Mouse (Mus musculus) T-helper 2 cell (primary cell): ENCODE data around the gene Zic4.

Experiments
- in situ Hi-C: fragments of 300-600 bp; cut with MboI, MseI; formaldehyde crosslinking; loops from one replicate; pipeline ENCODE4 v1.15.1; 2025; ENCODE audit warnings: high pct_unique_total_duplicates

Gene Zic4

DNA sequence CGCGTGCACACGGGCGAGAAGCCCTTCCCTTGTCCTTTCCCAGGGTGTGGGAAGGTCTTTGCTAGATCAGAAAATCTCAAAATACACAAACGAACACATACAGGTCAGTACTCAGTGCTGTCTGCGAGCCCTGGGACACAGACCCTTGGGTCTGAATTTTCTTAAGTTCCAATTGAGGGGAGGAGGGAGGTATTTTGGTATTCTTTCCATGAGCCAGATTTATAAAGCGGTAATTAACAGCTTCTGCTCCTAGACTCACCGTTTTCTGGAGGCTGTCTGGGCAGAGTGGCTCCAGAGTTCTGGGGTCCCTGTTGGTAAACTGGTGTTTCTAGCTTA lies 17.1 kb downstream of the Zic4 start:
- in situ Hi-C loops: no loop called here

DNA sequence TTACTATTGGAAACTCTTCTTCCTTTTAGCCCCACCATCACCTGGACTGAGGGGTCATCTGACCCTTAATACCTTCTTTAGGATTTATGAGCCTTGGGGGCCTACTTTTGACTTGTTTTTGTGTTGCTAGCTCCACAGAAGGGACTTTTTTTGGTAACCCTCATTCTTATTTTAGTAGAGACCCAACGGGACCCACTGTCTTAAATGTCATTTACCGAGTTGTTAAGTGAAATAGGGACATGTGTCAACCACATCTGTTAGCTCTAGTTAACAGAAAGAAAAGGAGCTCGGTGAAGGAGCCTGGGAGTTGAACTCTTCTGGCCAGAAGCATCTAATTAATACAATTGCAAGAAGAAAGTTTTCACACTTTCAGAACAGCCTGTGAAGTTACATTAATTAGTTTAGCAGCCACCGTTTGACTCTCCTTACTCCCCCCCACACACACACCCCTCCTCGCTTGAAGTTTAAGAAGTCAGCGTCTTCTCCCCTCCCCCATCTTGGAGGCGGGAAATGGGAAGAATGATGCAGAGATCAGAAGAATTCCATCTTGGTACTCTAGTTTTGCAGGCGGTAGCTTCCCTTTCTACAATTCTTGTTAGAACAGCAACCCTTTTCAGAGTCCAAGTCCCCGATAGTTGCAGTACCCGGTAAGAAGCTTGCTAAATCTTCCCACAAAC lies 17.7 kb downstream of the Zic4 start:
- in situ Hi-C loops: no loop called here

DNA sequence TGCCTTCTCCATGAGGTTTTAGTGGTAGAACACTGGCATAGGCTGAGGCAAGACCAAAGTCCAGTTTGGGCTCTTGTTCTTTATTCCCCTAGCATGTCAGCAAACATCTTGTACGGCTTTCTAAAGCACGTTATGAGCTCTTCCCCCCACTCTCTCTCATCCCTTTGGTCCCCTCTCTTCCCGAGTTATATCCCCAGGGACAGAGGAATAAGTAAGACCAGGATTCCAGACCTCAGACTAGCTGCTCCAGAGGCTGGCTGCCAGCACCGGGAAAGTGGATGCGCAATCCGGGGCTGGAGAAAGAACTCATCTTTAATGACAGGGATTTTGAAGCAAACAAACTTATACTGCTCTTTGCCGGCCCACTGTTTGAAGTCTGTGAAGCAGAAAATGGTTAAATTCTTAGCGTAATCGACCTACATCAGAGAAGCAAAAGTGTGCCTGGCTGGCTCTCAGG lies 18.3 kb downstream of the Zic4 start:
- in situ Hi-C loops: no loop called here

DNA sequence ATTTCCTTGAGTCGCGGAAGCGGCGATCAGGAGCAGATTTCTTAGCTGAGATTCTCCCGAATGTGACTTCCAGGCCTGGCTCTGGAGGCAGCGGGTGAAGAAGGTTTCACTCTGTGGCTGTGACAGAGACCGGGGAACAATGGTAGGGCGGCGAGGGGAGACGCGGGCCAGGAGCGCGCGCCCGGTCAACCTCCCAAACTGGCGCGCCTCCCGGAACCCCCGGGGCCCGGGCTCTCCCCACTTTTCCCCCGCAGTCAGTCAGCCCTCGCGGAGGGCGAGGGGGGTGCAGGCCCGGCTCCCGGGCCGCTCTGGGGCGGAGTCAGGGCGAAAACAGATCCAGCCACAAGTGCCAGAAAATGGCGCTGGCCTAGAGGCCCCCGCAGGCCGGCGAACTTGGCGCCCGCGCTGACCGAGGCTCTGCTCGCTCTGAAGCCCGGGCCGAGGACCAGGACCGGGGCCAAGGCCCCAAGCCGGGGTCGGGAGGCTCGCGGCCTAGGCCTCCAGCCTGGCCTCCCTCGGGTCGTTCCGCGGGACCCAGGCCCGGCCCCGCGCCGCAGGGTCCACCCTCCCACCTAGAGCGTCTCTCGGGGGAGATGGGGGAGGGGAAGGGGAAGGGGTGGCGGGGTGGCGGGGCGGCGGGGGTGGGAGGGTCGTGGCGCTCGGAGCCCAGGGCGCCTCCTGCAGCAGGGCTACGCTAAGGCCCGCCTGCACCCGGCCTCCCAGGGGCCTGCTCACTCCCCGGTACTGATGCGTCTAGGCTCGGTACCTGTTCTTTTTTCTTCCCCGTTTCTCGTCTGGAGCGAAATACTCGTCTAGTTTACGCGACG lies 19.3 kb downstream of the Zic4 start:
- in situ Hi-C loops: no loop called here

DNA sequence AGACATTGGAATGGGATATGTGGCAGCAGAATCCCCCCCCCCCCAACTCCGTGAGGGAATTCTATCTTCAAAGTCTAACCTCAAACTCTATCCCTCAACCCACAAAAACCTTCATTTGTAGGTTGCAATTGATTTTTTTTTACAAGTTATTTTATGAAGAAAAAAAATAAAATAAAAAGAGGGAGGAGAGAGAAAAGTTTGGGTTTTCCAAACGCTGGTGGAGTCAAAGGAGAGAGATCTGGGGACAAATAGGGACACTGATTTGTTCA lies 19.8 kb downstream of the Zic4 start:
- in situ Hi-C loops: no loop called here

DNA sequence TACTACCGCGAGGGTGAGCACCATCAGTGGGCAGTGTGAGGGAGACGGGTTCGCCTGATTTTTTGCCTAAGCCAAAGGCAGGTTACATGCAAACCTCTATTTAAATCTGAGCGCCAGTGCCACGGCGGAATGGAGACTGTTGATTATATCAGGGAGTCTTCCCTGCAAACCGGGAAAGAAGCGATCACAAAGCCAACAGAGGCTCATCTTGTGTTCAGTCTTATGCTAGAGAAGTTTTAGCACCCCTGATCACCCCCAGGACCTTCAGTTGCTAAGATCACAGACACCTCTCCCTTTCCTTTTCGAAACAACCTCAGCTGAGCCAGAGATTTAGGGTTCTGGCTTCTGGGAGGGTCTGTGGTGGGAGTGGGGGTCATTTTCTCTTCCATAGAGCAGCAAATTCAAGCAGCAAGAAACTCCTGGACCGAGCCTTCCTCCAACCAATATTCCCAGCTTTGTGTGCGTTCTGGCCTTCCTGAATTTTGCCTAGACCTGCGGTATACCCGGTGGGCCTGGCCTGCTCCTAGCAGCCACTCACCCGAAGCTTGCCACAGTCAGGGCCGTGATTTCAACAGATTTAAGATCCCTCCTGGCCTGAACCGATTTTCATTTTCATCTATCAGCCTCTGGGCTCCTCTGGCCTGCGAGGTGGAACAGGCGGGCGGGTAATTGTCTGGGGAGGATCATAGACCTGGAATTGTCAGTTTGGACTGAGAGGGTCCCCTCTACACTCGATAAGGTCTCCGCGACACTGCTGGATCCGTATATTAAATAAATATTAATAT lies 20.4 kb downstream of the Zic4 start:
- in situ Hi-C loops: no loop called here

DNA sequence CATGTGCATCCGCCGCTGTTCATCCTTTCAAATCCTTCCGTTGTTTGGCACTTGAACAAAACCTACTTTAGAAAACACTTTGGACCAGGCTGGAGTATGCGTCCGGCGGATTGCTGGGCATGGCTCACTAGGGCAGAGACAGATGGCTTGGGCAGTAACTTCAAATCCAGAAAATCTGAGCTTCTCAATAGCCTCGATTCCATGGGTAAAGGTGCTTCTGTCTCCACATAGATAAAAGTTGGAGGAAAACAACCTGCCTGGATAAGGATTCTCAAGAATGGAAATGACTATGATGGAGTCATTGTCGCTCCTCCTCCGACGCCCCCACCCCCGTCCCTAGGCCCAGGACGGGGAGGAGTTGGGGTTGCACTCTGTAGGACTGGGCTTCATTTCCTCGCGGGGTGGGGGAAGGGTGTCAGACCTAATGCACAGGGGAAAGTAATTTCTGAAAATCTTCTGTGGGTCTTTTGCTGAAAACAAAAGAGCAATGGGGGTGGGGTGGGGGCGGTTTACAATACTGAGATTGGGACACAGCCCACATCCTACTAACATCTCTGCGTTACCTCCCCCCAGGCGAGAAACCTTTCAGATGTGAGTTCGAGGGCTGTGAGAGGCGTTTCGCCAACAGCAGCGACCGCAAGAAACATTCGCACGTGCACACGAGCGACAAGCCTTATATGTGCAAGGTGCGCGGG lies 21.4 kb downstream of the Zic4 start:
- in situ Hi-C loops: no loop called here

DNA sequence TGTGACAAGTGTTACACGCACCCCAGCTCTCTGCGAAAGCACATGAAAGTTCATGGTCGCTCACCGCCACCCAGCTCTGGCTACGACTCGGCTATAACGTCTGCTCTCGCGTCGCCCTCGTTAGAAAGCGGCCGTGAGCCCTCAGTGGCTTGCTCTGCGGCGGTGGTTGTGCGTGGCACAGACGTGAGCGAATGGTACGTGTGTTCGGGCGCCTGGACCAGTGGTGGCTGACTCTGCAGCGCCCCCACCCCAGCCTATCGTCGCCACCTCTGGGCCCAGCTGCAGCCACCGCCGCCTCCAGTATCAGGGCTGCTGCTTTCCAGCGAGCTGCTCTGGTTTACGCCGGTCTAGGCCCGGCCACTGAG lies 21.9 kb downstream of the Zic4 start:
- in situ Hi-C loops: no loop called here

DNA sequence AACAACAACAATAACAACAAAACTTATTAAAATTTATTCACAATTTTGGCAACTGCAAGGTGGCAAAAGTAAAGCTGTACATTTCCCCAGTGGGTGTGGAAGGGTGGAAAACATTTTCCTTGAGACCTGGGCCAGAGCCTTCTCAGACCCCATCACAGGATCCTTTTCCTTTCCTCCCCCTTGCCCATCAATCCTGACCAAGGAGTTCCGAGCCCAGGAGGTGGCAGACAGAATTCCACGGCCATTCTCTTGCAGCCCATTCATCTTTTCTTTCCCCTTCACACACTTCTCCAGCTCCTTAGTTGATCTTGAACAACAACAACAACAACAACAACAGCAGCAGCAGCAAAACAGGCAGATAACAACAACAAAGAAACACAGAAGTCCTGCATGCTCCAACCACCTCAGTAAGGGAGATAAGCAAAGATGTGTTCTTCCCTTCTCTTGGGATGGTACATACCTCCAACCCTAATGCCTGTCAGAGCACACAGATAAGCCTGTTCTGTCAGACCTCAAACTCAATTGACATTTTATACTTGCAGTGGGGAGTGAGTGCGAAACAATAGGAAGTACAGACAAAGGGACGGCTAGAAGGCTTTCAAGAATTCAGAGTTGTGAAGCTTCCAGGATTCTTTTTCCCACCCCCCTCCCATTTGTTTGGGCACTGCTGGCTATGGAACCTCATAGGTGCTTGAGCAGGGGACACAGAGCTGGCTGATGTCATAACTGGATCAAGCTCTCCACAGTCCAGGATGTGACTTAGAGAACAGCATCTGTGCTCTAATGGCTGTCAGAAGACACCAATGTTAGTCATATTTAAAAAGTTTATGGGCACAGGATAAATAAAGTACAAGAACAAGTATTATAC lies 22.7 kb downstream of the Zic4 start:
- in situ Hi-C loops: no loop called here

DNA sequence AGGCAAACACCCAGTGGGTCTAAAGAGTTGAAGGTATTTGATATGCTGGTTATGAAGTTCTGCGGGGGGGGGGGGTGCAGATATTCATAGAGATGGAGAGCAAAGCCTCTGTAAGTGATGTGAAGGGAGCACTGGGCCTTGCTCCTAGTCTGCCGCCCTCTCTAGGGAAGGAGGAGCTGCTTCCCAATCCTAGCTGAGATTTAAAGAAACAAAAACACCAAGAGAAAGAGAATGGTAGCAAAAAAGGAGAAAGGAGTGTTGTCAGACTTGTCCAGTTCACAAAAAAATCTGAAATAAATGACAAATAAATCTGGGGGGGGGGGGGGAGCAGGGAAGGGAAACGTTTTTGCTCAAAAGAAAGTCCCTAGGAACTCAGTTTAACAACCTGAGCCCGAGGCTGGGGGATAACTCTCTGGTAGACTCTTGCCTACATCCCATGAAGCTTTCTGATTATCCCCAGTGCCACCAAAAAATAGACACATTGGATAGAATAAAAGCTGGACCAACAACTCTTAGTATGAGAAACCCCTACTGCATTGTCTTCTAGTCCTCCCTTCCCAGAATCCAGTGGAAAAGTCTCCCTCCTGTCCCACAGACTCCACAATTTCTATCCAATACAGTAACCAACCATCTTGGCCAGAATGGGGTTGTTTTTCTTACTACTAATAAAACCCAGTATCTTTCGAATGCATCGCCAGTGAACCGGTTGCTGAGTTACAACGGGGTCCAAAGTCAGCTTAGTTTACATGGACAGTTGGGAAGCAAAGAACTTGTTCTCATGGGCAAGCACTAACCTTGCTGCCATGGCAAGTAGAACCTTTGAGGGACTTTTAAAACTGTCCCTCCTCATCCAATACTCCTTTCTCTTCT lies 23.6 kb downstream of the Zic4 start:
- in situ Hi-C loops: no loop called here

DNA sequence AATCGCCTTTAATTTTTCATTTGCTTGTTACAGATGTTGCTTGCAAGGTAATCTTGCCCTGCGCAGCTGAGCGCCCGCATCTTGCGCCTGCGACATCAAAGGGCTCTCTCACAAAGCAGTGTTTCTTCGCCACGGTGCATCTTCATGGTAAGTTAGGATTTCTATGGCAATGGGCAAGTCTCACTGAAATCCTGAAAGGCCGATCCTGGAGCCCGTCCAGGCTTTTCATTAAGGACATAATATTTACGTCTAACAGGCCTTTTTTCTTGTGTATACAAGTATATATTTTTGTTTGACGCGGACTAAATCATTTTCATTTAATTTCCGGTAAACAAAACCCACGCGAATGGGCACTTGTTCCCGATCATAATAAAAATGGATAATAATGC lies 24.3 kb downstream of the Zic4 start:
- in situ Hi-C loops: no loop called here

DNA sequence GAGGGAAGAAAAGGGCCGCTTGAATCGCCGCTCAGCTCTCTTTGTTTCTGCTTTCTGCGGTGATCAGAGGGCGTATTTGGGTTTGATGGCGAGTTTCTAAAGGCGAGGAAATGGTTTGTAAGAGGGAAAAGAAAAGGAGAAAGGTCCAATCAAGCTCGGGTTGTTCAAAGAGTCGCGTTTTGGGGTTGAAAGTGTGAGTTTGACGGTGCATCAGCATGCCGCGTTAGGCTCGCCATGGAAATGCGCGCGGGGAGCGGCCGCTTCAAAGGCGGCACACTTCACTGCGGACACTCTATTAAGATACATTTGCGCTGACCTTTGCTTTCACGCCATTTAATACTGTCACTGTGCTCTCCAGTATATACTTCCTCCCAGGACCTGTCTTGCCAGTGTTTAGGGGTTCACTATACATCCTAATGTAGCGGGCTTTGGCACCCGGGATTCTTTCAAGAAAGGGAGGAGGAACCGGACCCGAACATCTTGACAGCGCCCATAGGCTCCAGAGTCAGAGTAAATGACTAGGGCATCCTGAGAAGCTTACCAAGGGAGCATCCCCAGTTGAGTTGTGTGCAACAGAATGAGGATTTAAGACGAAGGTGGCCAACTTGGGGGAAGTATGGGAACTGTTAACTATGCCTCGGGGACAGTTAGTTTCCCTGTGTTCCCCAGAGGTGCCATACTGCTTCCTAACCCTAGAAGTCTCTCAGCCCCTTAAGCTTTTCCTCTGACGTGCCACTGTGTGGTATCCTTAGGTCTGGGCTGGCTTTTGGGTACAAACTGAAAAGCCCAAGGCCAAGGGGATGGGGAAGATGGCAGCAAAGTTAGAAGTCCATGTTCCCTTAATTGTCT lies 24.9 kb downstream of the Zic4 start:
- in situ Hi-C loops: no loop called here

DNA sequence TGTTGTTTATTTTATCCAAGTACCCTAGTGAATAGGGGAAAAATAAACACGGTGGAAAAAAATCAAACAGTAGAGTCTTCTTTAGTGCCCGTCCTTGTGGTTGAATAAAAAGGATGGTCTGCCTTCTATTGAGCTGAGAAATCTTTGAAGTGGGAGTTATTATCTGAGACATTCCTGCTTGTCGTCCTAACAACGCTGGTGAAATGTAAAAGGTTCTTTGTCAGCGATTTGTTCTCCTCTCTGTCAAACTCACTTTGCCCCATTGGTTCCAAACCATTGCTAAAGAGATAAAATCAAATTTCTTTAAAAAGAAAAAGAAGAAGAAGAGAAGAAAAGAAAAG lies 25.5 kb downstream of the Zic4 start:
- in situ Hi-C loops: no loop called here

DNA sequence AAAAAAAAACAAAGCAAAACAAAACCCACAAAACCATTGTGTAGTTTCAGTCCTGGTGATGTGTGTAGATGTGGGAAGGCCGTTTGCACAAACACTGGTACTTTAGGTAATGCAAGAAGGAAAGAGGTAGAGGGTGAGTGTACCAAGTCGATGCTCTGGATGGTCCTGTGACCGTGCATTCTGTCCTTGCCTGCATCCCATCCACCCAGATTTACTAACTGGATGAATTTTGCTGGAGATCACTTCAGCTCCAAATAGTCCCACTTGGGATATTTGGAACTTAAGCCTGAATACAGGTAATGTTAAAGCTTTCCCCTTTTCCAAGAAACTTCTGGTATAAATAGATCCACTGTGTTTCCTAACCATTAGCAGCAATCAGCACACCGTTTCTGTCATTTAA lies 26.0 kb downstream of the Zic4 start:
- in situ Hi-C loops: no loop called here

DNA sequence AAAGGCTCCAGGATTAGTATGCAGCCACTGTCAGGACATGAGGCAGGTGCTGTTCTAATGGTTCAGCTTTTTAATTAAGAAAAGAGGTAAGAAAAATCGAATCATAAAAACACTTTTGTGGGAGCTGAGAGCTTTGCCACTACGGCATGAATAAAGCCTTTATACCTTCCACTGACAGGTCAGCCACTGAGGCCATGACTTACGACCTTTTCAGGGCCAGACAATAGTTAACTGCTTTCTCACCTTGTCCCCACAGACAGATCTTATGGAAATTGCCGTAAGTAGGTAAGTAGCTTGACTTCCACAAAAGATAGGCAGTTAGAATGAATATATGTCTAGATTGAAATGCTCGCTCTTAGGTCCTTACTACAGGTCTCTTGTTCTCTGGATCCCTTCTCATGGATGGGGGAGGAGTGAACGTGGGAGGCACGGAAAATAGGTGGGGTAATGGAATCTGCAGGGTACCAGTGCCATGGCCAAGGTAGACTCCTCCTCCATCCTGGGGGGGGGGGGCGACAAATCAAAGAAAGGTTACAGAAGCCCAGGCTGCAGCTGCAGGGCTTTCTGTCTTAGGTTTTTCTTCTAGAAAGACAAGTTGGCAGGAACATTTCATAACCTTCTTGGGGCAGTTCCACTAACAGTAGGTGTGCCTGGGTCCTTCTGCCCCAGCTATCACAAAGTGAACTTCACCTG lies 31.3 kb downstream of the Zic4 start:
- in situ Hi-C loops: no loop called here

DNA sequence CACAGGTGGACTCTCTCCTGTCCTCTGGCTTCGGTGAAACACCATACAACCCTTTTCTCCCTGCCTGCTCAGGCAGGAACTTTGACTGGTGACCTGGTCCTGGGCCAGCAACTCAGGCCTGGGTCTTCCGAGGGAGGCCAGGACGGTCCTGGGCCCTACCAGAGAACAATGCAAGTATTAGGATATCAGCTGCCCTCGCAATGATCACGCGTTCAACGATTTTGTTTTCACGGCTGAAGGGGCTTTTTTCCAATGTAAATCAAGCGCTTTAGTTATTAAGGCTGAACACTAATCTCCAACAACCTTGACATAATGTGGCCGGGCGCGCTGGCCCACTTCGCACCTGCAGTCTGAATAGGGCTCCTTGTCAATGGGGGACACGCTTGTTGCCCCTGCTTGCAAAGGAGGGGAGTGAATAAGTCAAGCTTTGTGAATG lies 32.0 kb downstream of the Zic4 start:
- in situ Hi-C loops: no loop called here

DNA sequence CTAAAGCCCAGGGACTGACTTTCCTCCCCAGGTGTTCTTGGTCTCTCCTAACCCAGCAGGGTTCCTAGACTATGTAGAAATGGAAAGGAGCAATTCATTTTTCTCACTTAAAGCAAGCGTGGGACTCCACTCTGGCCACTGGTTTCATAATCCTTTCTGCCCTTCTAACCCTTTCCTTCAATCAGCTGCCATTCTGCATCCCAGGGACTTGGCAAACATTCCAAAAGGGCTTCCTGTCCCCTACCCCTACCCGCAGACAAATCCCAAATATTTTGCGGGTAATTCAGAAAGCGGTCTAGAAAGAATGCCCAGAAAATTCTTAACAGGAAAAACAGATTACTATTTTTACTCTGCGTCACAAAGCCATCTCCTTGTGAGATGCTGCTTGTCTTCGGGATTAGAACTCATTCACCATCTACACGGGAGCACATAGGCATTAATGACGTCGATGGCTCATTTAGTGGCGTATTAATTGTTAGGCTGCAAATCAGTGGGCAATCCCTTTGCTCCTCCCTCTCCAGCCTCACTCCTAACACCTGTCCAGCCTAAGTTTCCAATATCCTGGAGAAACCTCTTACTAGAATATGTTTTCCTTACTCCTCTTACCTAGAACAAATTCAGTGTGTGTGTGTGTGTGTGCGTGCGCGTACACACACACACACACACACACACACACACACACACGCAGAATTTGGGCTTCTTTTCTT lies 33.0 kb downstream of the Zic4 start:
- in situ Hi-C loops: no loop called here

DNA sequence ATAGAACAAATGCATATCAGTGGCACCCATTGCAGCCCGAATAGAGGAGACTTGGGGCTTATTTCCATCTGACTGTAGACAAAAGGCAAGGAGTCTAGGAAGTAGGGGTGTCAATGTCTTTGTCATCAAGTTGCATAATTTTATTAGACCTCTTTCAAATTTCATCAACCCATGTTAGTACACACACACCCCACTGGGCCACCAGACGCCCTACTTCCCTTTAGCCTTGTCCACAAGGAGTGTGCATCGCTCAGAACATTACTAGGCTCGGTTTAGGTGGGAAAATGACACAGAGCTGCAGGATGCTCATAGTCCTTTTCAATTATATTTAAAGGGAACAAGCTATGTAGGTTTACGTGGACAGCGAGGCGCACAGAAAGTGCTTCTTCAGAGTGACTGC lies 37.8 kb downstream of the Zic4 start:
- in situ Hi-C loops: no loop called here
